ENCODE assay signal across 13 mouse cellular contexts in genomic region chr4:80203916-80204315, GRCm38 (mm10).
DNase-seq lines count a peak whose midpoint lies in the region; ATAC-seq lines count a peak whose summit lies in the region.
"Had no signal": no experiment of that assay in that cellular context is flagged by ENCODE, and none has a peak within 500 bp of the region (broad histone marks: within the 10 kb centered on the region; RNA-seq: fewer than 3 reads in every experiment).

No protein-coding gene starts in this region.

- no peaks in the 10 kb centered on the region for H3K4me1 ChIP-seq in midbrain, embryonic 14.5 days (ENCODE audit: control insufficient read depth, insufficient read depth, low read length)
- H3K4me1 ChIP-seq in midbrain, embryonic 11.5 days (ENCODE audit: control insufficient read depth, insufficient read depth, low read length) = no peaks in the 10 kb centered on the region
- H3K4me1 ChIP-seq: heart, embryonic 13.5 days had no signal

- no peak overlapping the region for H3K4me2 ChIP-seq in midbrain, embryonic 14.5 days (ENCODE audit: low read length)
- H3K4me2 ChIP-seq in midbrain, embryonic 11.5 days = no peak overlapping the region
- H3K4me2 ChIP-seq: heart, embryonic 13.5 days; lung, embryonic 14.5 days had no signal

- 81% methylated on average over 6 of the region's 6 CpGs for WGBS in midbrain, embryonic 14.5 days
- WGBS in midbrain, embryonic 11.5 days = 87% methylated on average over 6 of the region's 6 CpGs

- no peak overlapping the region for H3K27ac ChIP-seq in midbrain, embryonic 14.5 days (replicated peaks; ENCODE audit: low read depth, low read length)
- H3K27ac ChIP-seq in midbrain, embryonic 11.5 days (ENCODE audit: low read depth, low read length) = no peak overlapping the region
- H3K27ac ChIP-seq: heart, embryonic 13.5 days had no signal

- no peak overlapping the region for H3K9ac ChIP-seq in midbrain, embryonic 14.5 days (replicated peaks; ENCODE audit: low read length)
- H3K9ac ChIP-seq in midbrain, embryonic 11.5 days (ENCODE audit: low read length) = no peak overlapping the region
- H3K9ac ChIP-seq: heart, embryonic 13.5 days; lung, embryonic 14.5 days had no signal

- H3K27me3 ChIP-seq in midbrain, embryonic 14.5 days (ENCODE audit: control insufficient read depth, insufficient read depth, low read length) = no peaks in the 10 kb centered on the region
- H3K27me3 ChIP-seq in midbrain, embryonic 11.5 days (ENCODE audit: control insufficient read depth, insufficient read depth, low read length) = no peaks in the 10 kb centered on the region
- H3K27me3 ChIP-seq: heart, embryonic 13.5 days had no signal

- H3K9me3 ChIP-seq in midbrain, embryonic 14.5 days (ENCODE audit: control insufficient read depth, low read length) = no peaks in the 10 kb centered on the region
- no peaks in the 10 kb centered on the region for H3K9me3 ChIP-seq in midbrain, embryonic 11.5 days (ENCODE audit: control insufficient read depth, low read length)
- H3K9me3 ChIP-seq: heart, embryonic 13.5 days had no signal

- peak; percentile 50 to 71 for DNase-seq in cerebellum, postnatal 14 days
- no peak for DNase-seq in cerebellum, adult 8-10 months
- DNase-seq in midbrain, embryonic 14.5 days = peak; percentile 17
- DNase-seq in midbrain, embryonic 11.5 days (ENCODE audit: low spot score, missing footprints) = no peak
- DNase-seq in left cerebral cortex, postnatal 36 days (ENCODE audit: low spot score in 2 of 2) = peak; percentile 42 to 47
- no peak for DNase-seq in heart, postnatal 14 days
- DNase-seq in heart, adult 9 months (ENCODE audit: low spot score in 2 of 2) = no peak
- no peak for DNase-seq in urinary bladder, adult 2 months (ENCODE audit: low spot score)
- DNase-seq: adrenal gland, adult 2 months; lung, embryonic 14.5 days; thymus, postnatal 36 days had no signal

- ATAC-seq in midbrain, embryonic 14.5 days (ENCODE audit: low FRiP score, low TSS enrichment) = no peak
- ATAC-seq in midbrain, embryonic 11.5 days (ENCODE audit: low FRiP score) = no peak
- ATAC-seq: intestine, embryonic 16.5 days had no signal

- no peak overlapping the region for H3K4me3 ChIP-seq in midbrain, embryonic 14.5 days (replicated peaks; ENCODE audit: low read depth, low read length)
- H3K4me3 ChIP-seq in midbrain, embryonic 11.5 days (ENCODE audit: low read depth, low read length) = no peak overlapping the region
- H3K4me3 ChIP-seq: heart, embryonic 13.5 days had no signal

- no peaks in the 10 kb centered on the region for H3K36me3 ChIP-seq in midbrain, embryonic 14.5 days (ENCODE audit: control insufficient read depth, insufficient read depth, low read length)
- no peaks in the 10 kb centered on the region for H3K36me3 ChIP-seq in midbrain, embryonic 11.5 days (ENCODE audit: control insufficient read depth, insufficient read depth, low read length)
- H3K36me3 ChIP-seq: heart, embryonic 13.5 days had no signal

- intact Hi-C loops in left cerebral cortex, postnatal 36 days (cut with DNase I) = no loop called here
- intact Hi-C loops in heart, postnatal 14 days (cut with DNase I) = no loop called here

Comparison
In these comparisons a context has a peak if more than half of its experiments do, and no peak if none do; other contexts are left out.
1. DNase-seq: peak in cerebellum, postnatal 14 days (2 of 2), midbrain, embryonic 14.5 days (single experiment) and left cerebral cortex, postnatal 36 days (2 of 2); none in cerebellum, adult 8-10 months (single experiment), midbrain, embryonic 11.5 days (single experiment), heart, postnatal 14 days (0 of 2), heart, adult 9 months (0 of 2) and urinary bladder, adult 2 months (single experiment).